Mouse (Mus musculus): Measurements from ENCODE around the gene Gm3005.
"Not testable (repeated sequence)": the region's sequence is repeated elsewhere in the genome, so short reads cannot be mapped to it uniquely, and the experiment has no call there.

Gm3005 gene

DNA sequence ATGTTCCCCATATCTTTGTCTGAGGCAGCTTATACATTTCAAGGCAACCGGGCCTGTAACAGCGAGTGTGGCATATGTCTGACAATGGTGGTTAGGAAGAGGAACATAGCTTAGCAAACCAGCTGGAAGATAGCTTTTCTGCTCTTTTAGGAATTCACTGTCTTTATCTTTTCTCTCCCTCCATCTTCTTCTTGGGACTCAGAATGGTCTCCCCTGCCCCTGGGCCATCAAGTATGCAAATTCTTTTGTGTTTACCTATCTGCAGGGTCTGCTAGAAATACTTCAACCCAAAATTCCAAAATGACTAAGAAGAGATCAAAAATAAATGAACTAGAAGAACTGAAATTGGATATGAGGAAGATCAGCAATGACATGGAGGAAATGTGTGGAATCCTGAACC lies at the start of gene Gm3005:
Gene Gm3005, plus strand, starts transcription at position 301 of the 400 bp plus-strand sequence.
- DNase-seq (ENCODE audit: low spot score in 2 of 2), result not testable (repeated sequence)

GRCm38 (mm10) chr14:3394793-3395192 lies 33.1 kb upstream of the Gm3005 start, which contains the start of gene Gm10413:
TSS of gene Gm10413 (plus strand) at chr14:3395093.
- not testable (repeated sequence) for DNase-seq (ENCODE audit: low spot score in 2 of 2)

- not testable (repeated sequence) for DNase-seq (ENCODE audit: low spot score in 2 of 2)
Observed at GRCm38 (mm10) chr14:3412314-3412713, 15.6 kb upstream of the Gm3005 start, which contains the start of gene Gm10409. TSS of gene Gm10409 (plus strand) at chr14:3412614.

DNA sequence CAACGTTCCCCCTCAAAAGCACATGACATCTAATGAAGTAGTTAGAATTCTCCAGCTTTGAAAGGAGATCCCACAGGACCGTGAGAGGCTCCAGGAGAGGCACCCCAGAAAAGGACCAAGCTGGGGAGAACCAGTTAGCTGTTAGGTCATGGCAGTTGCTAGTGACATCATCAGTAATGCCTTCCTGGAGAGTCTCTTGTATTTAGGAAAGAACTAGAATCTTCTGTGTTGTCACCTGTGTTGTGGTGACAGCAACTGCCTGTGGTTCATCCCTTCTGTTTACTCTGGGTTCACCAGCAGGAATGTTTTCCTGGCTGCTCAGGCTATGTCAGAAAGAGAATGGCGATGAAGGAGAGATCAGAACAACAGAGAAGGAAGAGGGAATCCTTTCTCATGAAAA lies 21.2 kb downstream of the Gm3005 start, which contains the start of gene Gm10408:
Gene Gm10408, plus strand, starts transcription at position 301 of the 400 bp plus-strand sequence.
- not testable (repeated sequence) for DNase-seq (ENCODE audit: low spot score in 2 of 2)

DNA sequence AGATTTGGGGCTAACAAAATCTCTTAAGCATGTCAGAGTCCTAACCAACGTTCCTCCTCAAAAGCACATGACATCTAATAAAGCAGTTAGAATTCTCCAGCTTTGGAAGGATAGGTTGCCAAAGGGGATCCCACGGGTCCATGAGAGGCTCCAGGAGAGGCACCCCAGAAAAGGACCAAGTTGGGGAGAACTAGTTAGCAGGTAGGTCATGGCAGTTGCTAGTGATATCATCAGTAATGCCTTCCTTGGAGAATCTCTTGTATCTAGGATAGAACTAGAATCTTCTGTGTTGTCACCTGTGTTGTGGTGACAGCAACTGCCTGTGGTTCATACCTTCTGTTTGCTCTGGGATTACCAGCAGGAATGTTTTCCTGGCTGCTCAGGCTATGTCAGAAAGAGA lies 206.3 kb downstream of the Gm3005 start, which contains the start of gene Gm3012:
Gene Gm3012, plus strand, starts transcription at position 301 of the 400 bp plus-strand sequence.
- DNase-seq (ENCODE audit: low spot score in 2 of 2), result not testable (repeated sequence)

Measured in frontal cortex, postnatal 14 days (tissue).